Mouse (Mus musculus) intestine, postnatal 0 days (tissue): ENCODE data around the gene Eps8l3. TPM values are rescaled to one million over a fixed set of nuclear protein-coding genes. Genes with fewer than 3 reads are reported as not detected.

Experiments used
- ATAC-seq: fragments of 200-750 bp; cut with Nextera tagmentation; 2 replicates; pipeline ENCODE4 v1.8.0; 2017; ENCODE audit warnings: mild to moderate bottlenecking, moderate TSS enrichment, moderate library complexity
- H3K27ac ChIP-seq: fragments of 300-500 bp; sonication (generic); 2 replicates; pipeline ENCODE4 v1.5.1; 2014; ENCODE audit warnings: mild to moderate bottlenecking, low read depth, low read length, moderate library complexity
- H3K27me3 ChIP-seq: fragments of 300-500 bp; sonication (generic); replicated peaks from 2 replicates; pipeline ENCODE4 v1.6.1; 2014; ENCODE audit warnings: low read length, mixed read lengths; ENCODE audit not compliant: control insufficient read depth, insufficient read depth
- H3K36me3 ChIP-seq: fragments of 300-500 bp; sonication (generic); 2 replicates; pipeline ENCODE4 v1.6.1; 2014; ENCODE audit warnings: mild to moderate bottlenecking, moderate library complexity; ENCODE audit not compliant: control insufficient read depth, insufficient read depth
- H3K4me1 ChIP-seq: fragments of 300-500 bp; sonication (generic); replicated peaks from 2 replicates; pipeline ENCODE4 v1.6.1; 2014; ENCODE audit warnings: antibody characterized with exemption, low read length, mixed read lengths; ENCODE audit not compliant: control insufficient read depth, insufficient read depth
- H3K4me2 ChIP-seq: fragments of 300-500 bp; sonication (generic); replicated peaks from 2 replicates; pipeline ENCODE4 v1.6.1; 2014; ENCODE audit warnings: low read depth, mild to moderate bottlenecking, moderate library complexity
- H3K4me3 ChIP-seq: fragments of 300-500 bp; sonication (generic); 2 replicates; pipeline ENCODE4 v1.5.1; 2014; ENCODE audit warnings: low read depth, low read length
- H3K9ac ChIP-seq: fragments of 300-500 bp; sonication (generic); 2 replicates; pipeline ENCODE4 v1.6.1; 2014; ENCODE audit warnings: mild to moderate bottlenecking, low read depth, low read length
- H3K9me3 ChIP-seq: fragments of 300-500 bp; sonication (generic); 2 replicates; pipeline ENCODE4 v1.6.1; 2016; ENCODE audit warnings: mixed run types; ENCODE audit not compliant: control insufficient read depth
- CTCF ChIP-seq: sonication (generic); IDR thresholded peaks from 2 replicates; pipeline ENCODE4 v1.5.1; 2016; ENCODE audit warnings: low read depth, mild to moderate bottlenecking, control low read depth, antibody characterized with exemption, moderate library complexity
- WGBS: fragments of 180-500 bp; shearing (Covaris S2); extraction: QIAGEN DNeasy Blood & Tissue Kit; methylation state at CpG from one replicate; pipeline ENCODE4 v1.1.7; 2014; 5-methylcytosine and 5-hydroxymethylcytosine counted together
- polyA plus RNA-seq: library from polyadenylated mRNA; unstranded; fragments of >200 nt; fragmentation: Nextera tagmentation; extraction: Ambion mirVana; gene quantifications from 2 replicates; pipeline ENCODE4 v1.2.1, GENCODE M21; 2015

Gene Eps8l3
- polyA plus RNA-seq, 1 experiment from 2014 or later, result 475 TPM

- no peaks in the 10 kb centered on the region for H3K36me3 ChIP-seq
- no peak overlapping the region for H3K9ac ChIP-seq
- H3K9me3 ChIP-seq, result no peaks in the 10 kb centered on the region
- no peak for ATAC-seq
- WGBS, result 88% methylated on average over 3 of the region's 3 CpGs
- no peak overlapping the region for H3K27ac ChIP-seq
- no peaks in the 10 kb centered on the region for H3K4me1 ChIP-seq
- no peak overlapping the region for H3K4me2 ChIP-seq
- no peak overlapping the region for H3K4me3 ChIP-seq
- TF ChIP-seq CTCF, result no peak
- H3K27me3 ChIP-seq, result no peaks in the 10 kb centered on the region
These were observed 33.6 kb upstream of the Eps8l3 start for GRCm38 (mm10) chr3:107843406-107843805.

- H3K4me1 ChIP-seq, result no peaks in the 10 kb centered on the region
These were observed 33.0 kb upstream of the Eps8l3 start for GRCm38 (mm10) chr3:107844001-107844400.

GRCm38 (mm10) chr3:107844499-107844898 is 32.5 kb upstream of the Eps8l3 start:
- H3K27ac ChIP-seq, result no peak overlapping the region
- H3K4me2 ChIP-seq, result no peak overlapping the region
- no peaks in the 10 kb centered on the region for H3K4me1 ChIP-seq
- H3K9ac ChIP-seq, result no peak overlapping the region
- no peaks in the 10 kb centered on the region for H3K9me3 ChIP-seq
- no peaks in the 10 kb centered on the region for H3K27me3 ChIP-seq
- no peak overlapping the region for H3K4me3 ChIP-seq
- no peak for ATAC-seq
- TF ChIP-seq CTCF, result no peak
- no peaks in the 10 kb centered on the region for H3K36me3 ChIP-seq
- 70% methylated on average over 2 of the region's 2 CpGs for WGBS

More at GRCm38 (mm10) chr3:107844001-107844400, 33.0 kb upstream of the Eps8l3 start:
- Histone ChIP-seq H3K9me3 (no peaks in the 10 kb centered on the region), H3K4me2 (no peak overlapping the region), H3K27me3 (no peaks in the 10 kb centered on the region), H3K9ac (no peak overlapping the region), H3K4me3 (no peak overlapping the region), H3K36me3 (no peaks in the 10 kb centered on the region), H3K27ac (no peak overlapping the region)
- 74% methylated on average over 3 of the region's 3 CpGs for WGBS
- no peak for ATAC-seq
- TF ChIP-seq CTCF, result no peak

GRCm38 (mm10) chr3:107846175-107846574 is 30.9 kb upstream of the Eps8l3 start:
- 91% methylated on average over 1 of the region's 1 CpGs for WGBS
- no peak overlapping the region for H3K4me2 ChIP-seq
- no peaks in the 10 kb centered on the region for H3K36me3 ChIP-seq
- H3K9me3 ChIP-seq, result no peaks in the 10 kb centered on the region
- no peak overlapping the region for H3K9ac ChIP-seq
- no peaks in the 10 kb centered on the region for H3K4me1 ChIP-seq
- no peaks in the 10 kb centered on the region for H3K27me3 ChIP-seq
- TF ChIP-seq CTCF, result no peak
- no peak for ATAC-seq
- no peak overlapping the region for H3K27ac ChIP-seq
- no peak overlapping the region for H3K4me3 ChIP-seq

- Histone ChIP-seq H3K4me2 (no peak overlapping the region), H3K4me3 (no peak overlapping the region), H3K27me3 (no peaks in the 10 kb centered on the region), H3K27ac (no peak overlapping the region), H3K4me1 (no peaks in the 10 kb centered on the region), H3K9me3 (no peaks in the 10 kb centered on the region), H3K36me3 (no peaks in the 10 kb centered on the region), H3K9ac (no peak overlapping the region)
- TF ChIP-seq CTCF, result no peak
- 37% methylated on average over 3 of the region's 3 CpGs for whole genome bisulfite sequencing
- ATAC-seq, result no peak
These were observed 30.2 kb upstream of the Eps8l3 start for GRCm38 (mm10) chr3:107846835-107847234.

- Histone ChIP-seq H3K9ac (0 out of 2 replicates have a peak overlapping the region, but pooled peaks have one; percentile 11), H3K36me3 (no peaks in the 10 kb centered on the region), H3K9me3 (no peaks in the 10 kb centered on the region), H3K4me3 (no peak overlapping the region), H3K4me2 (no peak overlapping the region), H3K27ac (no peak overlapping the region), H3K4me1 (no peaks in the 10 kb centered on the region), H3K27me3 (no peaks in the 10 kb centered on the region)
- 51% methylated on average over 4 of the region's 4 CpGs for WGBS
- no peak for ATAC-seq
- no peak for TF ChIP-seq CTCF
These were observed 28.9 kb upstream of the Eps8l3 start for GRCm38 (mm10) chr3:107848126-107848525.
